Mouse (Mus musculus) small intestine, adult 2 months (tissue): ENCODE measurements around the gene Cldn13.
A peak's percentile ranks its signal among the peaks of the same experiment; 100 is the strongest.

Experiments
- CTCF ChIP-seq: fragments of 200-500 bp; IDR thresholded peaks from 2 replicates; pipeline ENCODE4 v1.5.1; 2012; ENCODE audit warnings: low read depth, mild to moderate bottlenecking, control low read depth, inconsistent platforms, low read length, moderate library complexity, mixed read lengths; ENCODE audit not compliant: insufficient replicate concordance, insufficient read length; ENCODE audit errors: extremely low read depth
- POLR2A ChIP-seq: fragments of 200-500 bp; IDR thresholded peaks from 2 replicates; pipeline ENCODE4 v1.6.1; 2012; ENCODE audit warnings: low read depth, mild to moderate bottlenecking, control low read depth, inconsistent platforms, low read length, moderate library complexity

DNA sequence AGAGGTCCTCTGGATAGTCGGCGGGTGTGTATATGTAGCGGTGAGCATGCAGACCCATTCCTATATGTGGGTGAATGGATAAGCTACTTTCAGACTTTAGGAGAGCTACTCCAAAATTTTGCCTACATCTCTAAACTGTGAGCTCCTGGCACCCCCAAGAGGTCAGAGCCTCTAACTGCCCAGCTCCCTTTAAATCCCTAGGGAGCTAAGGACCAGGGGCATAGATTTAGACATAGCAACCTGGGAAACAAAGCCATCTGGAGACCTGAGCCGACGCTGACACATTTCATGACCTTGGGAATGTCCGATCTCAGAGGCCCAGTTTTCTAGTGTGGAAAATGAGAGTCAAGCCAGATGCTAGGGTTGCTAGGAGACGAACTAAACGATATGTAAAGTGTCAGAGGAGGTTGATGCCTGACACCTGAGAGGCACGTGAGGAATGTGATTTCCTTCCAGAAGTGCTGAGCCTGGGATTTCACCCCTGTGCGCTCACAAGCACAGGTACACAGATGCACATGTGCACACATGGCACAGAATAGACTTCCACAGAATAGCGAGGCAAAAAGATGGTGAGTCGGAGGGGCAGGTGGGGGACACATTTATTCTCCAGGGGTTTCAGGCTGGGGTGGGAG is 14.2 kb downstream of the Cldn13 start:
- peak; percentile 45; the same call in 1 of the 2 replicates for TF ChIP-seq CTCF
- no peak for TF ChIP-seq POLR2A
